Mouse (Mus musculus): ENCODE measurements around the gene Cphx1.
"Not testable (repeated sequence)": the region's sequence is repeated elsewhere in the genome, so short reads cannot be mapped to it uniquely, and the experiment has no call there.

The Cphx1 gene

GRCm38 (mm10) chr14:25938004-25938403, at the start of gene Cphx1:
Gene Cphx1, plus strand, starts transcription at chr14:25938304.
- DNase-seq, result not testable (repeated sequence)

GRCm38 (mm10) chr14:25894566-25894965, 43.5 kb upstream of the Cphx1 start:
- not testable (repeated sequence) for DNase-seq

DNA sequence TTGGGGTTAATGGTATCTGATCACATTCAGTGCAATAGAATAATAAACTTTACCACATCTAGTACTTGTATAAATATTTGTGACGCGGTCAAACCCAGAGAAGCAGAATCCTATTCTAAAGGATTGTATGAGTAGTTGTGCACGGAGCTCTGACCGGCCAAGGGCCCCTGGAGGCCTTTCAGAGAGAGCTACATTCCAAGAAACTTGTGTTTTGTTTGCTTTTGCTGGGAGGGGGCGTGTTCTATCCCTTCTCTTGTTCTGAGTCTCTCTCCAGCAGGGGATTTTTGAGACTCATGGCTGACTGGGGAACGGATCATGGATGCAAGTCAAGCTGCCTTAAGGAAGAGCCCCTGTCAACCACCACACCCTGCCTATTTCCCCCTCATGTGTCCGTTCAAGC, 42.4 kb upstream of the Cphx1 start:
- DNase-seq, result not testable (repeated sequence)

DNA sequence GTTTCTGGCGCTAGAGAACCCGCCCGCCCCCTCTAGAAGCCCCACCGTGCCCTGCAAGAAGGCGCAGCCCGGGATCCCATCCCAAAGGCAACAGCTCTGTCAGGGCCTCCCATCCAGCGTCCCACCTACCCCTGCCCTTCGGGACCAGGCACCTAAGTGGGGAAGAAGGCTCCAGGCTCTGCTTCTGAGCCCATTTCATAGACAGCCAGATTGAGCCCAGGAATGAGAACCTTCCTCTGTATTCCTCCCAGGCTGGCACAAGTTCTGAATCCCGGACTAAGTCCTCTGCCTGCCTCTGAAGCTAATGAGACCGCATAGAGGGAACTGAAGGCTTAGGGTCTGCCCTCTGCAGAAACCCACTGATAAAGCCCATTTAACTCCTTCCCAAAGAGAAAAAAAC, 35.1 kb upstream of the Cphx1 start, which contains the start of gene Plac9a:
Plac9a (minus strand) TSS at position 101 of the 400 bp plus-strand sequence.
- DNase-seq, result not testable (repeated sequence)

DNA sequence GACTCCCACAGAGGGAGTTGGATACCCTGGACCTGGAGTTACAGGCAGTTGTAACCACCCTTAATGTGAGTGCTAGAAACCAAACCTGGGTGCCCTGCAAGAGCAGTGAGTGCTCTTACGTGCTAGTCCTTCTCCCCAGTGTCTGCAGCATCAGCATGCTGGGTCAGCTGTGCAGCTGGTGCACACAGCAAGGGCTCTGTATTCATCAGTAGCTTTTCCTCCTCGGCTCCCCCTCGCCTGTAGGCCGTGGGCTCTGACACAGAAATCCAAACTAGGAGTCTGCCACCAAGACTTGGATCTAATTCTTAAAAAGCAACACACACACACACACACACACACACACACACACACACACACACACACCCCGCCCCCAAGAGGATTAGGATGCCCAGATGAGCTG, 32.9 kb upstream of the Cphx1 start:
- DNase-seq, result not testable (repeated sequence)

GRCm38 (mm10) chr14:25907272-25907671, 30.8 kb upstream of the Cphx1 start:
- DNase-seq, result not testable (repeated sequence)

DNA sequence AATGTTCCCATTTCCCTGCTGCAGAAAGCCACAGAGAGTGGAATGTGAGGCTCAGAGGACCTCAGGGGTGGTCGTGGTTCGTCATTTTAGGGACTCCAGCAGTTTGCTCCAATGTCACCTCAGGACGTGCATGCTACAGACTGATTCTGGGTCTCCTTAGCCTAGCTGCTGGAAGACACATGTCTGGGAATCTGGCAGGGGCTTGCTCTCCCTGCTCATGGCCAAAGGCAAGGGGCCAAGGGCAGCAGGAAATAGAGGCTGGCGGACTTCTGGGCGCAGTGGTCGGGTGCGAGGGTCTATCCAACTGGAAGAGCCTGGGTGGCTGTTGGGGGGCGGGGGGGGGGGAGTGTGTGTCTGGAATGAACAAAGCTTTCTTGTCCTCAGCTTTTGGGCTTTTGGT, 29.1 kb upstream of the Cphx1 start:
- not testable (repeated sequence) for DNase-seq

- not testable (repeated sequence) for DNase-seq
Measured at GRCm38 (mm10) chr14:25918427-25919170, 19.5 kb upstream of the Cphx1 start.

DNA sequence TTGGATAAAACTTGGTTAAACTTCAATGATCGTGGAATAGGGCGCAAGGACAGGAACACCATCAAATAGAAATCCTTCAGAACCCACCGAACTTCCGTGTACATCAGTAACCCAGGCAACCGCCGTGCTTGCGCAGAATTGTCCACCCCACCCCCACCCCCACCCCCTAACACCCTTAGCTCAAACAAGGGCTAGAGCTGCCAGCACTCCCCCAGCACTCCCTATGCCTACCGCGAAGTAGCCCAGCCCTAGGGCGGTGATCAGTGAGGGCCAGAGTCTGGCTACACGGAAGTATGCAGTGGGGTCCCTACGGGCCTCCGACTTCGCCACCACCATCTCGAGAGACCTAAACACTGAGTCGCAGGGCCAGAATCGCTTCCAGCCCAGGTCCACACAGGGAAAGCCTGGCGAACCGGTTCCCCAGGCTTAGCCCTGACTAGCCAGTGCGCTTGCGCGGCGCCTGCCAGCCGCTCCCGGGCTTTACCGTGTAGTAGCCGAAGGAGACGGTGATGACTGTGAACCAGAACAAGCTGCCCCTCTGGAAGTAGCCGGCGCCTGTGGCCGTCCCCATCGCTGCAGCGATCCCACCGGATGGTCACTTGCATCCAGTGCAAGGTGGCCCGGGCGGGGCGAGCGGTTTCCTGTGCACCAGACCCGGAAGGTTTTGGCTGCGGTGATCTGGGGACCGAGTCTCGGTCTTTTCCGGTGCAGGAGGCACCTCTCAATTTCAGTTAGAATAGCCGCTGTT, 11.1 kb upstream of the Cphx1 start:
- DNase-seq, result not testable (repeated sequence)

GRCm38 (mm10) chr14:25927562-25927881, 10.6 kb upstream of the Cphx1 start, which contains the start of gene Tmem254a:
Gene Tmem254a, minus strand, starts transcription at chr14:25927672.
- DNase-seq, result not testable (repeated sequence)

DNA sequence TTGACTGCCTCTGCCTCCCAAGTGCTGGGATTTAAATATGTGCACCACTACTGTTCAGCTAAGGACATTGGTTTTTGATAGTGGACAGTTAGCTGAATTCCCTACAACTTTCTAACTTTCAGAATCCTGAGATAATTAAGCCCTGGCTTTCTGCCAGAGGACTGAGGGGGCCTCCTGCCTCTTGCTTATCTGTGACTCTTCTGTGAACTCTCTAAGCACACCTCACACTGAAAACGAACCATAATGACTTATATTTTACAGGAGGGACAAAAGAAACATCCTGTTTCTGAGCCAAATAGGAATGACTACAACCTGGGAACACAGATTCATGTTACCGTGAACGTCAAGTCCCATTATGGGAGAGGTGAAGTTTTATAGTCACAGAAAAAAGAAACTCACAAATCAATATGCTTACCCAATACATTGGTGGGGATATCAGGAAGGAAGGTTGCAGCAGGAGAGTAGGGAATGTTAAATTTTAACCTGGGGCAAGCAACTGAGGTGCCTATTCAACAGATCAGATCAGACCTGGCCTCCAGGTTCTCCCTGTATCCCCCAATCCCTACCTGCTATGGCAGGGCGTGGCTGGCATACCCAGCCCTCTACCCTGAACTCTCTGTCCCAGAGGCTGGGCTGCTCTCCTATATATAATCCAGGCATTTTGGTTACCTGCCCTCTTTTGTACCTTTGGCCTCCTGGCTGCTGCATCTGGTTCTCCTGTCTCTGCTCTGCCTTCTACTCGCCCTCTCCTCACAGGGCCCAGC, 1.1 kb upstream of the Cphx1 start:
- DNase-seq, result not testable (repeated sequence)

- not testable (repeated sequence) for DNase-seq
Measured at GRCm38 (mm10) chr14:25957861-25958260, 19.8 kb downstream of the Cphx1 start.

DNA sequence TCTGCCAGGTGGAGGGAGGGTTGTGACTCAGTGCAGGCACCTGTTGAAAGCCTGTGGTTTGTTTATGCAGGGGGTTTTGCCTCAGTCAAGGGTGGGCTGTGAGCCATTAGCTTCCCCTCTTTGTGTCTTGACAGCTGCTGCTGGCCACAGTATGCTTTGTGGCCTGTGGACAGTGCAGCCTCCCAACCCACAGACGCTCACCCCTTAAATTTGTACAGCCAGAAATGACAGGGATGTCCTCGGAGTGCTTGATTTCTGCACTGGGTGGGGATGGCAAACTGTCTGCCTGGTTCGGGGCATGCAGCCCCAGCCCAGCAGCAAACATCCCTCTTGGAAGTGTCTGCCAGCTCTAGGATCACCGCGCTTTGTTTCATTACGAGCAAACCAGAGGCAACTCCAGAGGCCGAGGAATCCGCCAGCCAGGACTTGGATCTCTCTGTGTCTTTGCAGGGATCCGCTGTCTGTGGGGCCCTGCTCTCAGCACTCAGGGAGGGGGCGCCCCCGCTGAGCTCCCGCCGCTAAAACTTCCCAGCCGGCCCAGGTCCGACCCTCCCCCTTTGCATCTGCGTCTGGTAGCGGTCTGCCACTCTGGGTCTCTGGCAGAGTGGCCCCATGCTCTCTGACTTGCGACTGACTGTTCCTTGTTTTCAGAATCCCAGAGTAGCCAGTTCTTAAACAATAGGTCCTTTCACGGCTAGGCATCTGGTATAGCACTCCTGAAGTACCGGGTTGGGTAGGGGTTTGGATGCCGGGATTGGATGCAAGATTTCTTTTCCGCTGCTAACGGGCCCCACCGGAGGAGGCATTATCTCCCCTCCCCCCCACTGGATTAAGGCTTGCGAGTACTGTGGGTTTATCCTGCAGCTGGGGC, 40.5 kb downstream of the Cphx1 start, which contains the start of gene Duxbl1:
Duxbl1 (plus strand) TSS at position 207 of the 871 bp plus-strand sequence.
- not testable (repeated sequence) for DNase-seq

- DNase-seq, result peak; percentile 1
Measured at GRCm38 (mm10) chr14:25979242-25979941, 41.3 kb downstream of the Cphx1 start.

GRCm38 (mm10) chr14:25981880-25982279, 43.8 kb downstream of the Cphx1 start:
- DNase-seq, result not testable (repeated sequence)

All from thymus, postnatal 14 days (tissue).